Mouse (Mus musculus) ES-Bruce4 (cell line): ENCODE data around the gene Ifna15.

ENCODE experiments used
- EP300 ChIP-seq: IDR thresholded peaks from 2 replicates; pipeline ENCODE4 v1.6.1; 2011; ENCODE audit warnings: low read depth, low read length; ENCODE audit not compliant: insufficient read depth
- POLR2A ChIP-seq: IDR thresholded peaks from one replicate; pipeline ENCODE4 v1.8.1; 2011; ENCODE audit warnings: low read length; ENCODE audit not compliant: insufficient read depth

DNA sequence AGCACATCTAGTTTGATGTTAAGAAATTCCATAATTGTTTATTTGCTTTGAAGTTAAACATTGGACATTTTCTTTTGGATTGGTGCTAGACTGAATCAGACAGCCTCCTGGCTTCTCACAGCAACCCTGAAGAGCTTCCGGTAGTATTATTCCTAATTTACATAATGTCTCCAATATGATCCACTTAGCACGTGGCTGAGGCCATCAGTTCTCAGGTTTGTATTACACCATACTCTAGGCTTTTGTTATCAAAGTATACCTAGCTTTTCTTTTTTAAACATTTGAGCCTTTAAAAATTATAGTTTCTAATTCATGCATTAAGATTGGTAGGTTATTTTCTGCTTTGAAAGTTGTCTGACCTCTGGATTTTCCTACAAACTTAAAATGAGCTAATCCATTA, 42.8 kb downstream of the Ifna15 start:
- TF ChIP-seq EP300, result no peak
- TF ChIP-seq POLR2A, result no peak
